Mouse (Mus musculus) CD4-positive, CD25-positive, alpha-beta regulatory T cell, adult 4 months (primary cell): ENCODE measurements around the gene Vmn1r17. TPM values are rescaled to one million over a fixed set of nuclear protein-coding genes. Genes with fewer than 3 reads are reported as not detected.
"Not testable (repeated sequence)": the region's sequence is repeated elsewhere in the genome, so short reads cannot be mapped to it uniquely, and the experiment has no call there.

ENCODE experiments used
- ATAC-seq: one replicate; pipeline ENCODE4 v1.8.0; 2017
- polyA plus RNA-seq, 2 experiments: library from polyadenylated mRNA; unstranded; fragments of 100-300 nt; shearing (Covaris generic); gene quantifications; one replicate each; pipeline ENCODE4 v1.2.1; 2017

The Vmn1r17 gene
- not detected for polyA plus RNA-seq

- ATAC-seq = no peak
Measured at GRCm38 (mm10) chr6:57363627-57364026, at the start of gene Vmn1r17. Gene Vmn1r17, minus strand, starts transcription at chr6:57363727.

- not testable (repeated sequence) for ATAC-seq
Measured at GRCm38 (mm10) chr6:57403480-57403879, 40.0 kb upstream of the Vmn1r17 start, which contains the start of gene Vmn1r19. Gene Vmn1r19, plus strand, starts transcription at chr6:57403780.

DNA sequence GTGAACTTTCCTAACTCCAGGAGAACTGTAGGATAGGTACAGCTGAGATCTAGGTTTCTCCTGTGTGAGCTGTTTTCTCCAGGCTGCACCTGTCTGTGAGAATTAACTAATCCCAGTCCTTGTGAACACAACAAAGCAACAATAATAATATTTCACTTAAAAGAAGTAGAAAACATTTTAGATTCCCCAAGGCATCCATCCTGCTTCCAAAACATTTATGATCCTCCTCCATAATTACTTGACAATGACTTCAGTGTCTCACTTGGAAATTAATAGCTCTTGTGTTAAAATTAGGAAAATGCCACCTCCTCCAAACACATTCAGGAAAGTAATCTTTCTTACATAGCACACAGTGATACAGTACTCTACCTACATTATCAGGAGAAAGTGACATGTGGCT, 32.2 kb upstream of the Vmn1r17 start, which contains the start of gene Vmn1r18:
Vmn1r18 (minus strand) TSS at position 101 of the 400 bp plus-strand sequence.
- ATAC-seq = no peak

GRCm38 (mm10) chr6:57367496-57367895, 4.0 kb upstream of the Vmn1r17 start:
- no peak for ATAC-seq

- not testable (repeated sequence) for ATAC-seq
Measured at GRCm38 (mm10) chr6:57365866-57366265, 2.3 kb upstream of the Vmn1r17 start.

GRCm38 (mm10) chr6:57356864-57357263, 6.7 kb downstream of the Vmn1r17 start:
- no peak for ATAC-seq

- ATAC-seq = no peak
Measured at GRCm38 (mm10) chr6:57329394-57329793, 34.1 kb downstream of the Vmn1r17 start, which contains the start of gene Vmn1r16. Gene Vmn1r16, minus strand, starts transcription at chr6:57329494.

DNA sequence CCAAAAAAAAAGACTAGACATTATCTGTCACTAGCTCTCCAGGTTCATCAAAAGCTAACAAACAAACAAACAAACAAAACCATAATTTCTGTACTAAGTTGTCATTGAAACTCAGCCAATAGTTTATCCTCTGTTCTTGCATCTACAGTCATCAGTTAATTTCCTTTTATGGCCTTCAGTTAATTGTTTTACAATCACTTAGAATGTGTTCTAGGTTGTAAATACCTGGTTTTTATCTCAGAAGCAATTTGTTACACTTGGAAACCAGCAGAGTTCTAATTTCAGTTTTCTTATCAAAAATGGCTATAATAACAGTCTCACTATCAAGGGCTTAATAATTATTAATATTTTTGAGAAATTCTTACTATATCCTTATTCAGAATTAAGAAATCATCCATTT, 37.4 kb downstream of the Vmn1r17 start:
- ATAC-seq = no peak

Other genes with a start within 250 kb of the Vmn1r17 start
- not detected for gene Vmn1r11, start 230.3 kb downstream of the Vmn1r17 start, polyA plus RNA-seq
- not detected for gene Vmn1r12, start 206.8 kb downstream of the Vmn1r17 start, polyA plus RNA-seq
- gene Vmn1r13, start 160.4 kb downstream of the Vmn1r17 start, polyA plus RNA-seq = 1 to 10 TPM in 1 of 2 experiments, not detected in 1; 1.5 TPM
- gene Vmn1r14, start 132.0 kb downstream of the Vmn1r17 start, polyA plus RNA-seq = not detected
- not detected for gene Vmn1r15, start 105.8 kb downstream of the Vmn1r17 start, polyA plus RNA-seq
- gene Vmn1r16, start 34.2 kb downstream of the Vmn1r17 start, polyA plus RNA-seq = not detected
- not detected for gene Vmn1r18, start 32.1 kb upstream of the Vmn1r17 start, polyA plus RNA-seq
- not detected for gene Vmn1r19, start 40.1 kb upstream of the Vmn1r17 start, polyA plus RNA-seq
- gene Vmn1r20, start 65.2 kb upstream of the Vmn1r17 start, polyA plus RNA-seq = not detected
- 10 to 100 TPM; 22.8 to 27.0 TPM for gene Ppm1k, start 171.7 kb upstream of the Vmn1r17 start, polyA plus RNA-seq
- 10 to 100 TPM; 30.8 to 34.1 TPM for gene Herc6, start 217.3 kb upstream of the Vmn1r17 start, polyA plus RNA-seq